Mouse (Mus musculus) splenic B cell, adult 2 months (primary cell): Measurements from ENCODE around the gene Trim15.

Source experiments
- DNase-seq: peaks from one replicate; pipeline ENCODE4 v3.0.0-alpha.2; 2011; ENCODE audit warnings: low read depth, low spot score
- H3K27me3 ChIP-seq: 2 replicates; pipeline ENCODE4 v1.6.1; 2012; ENCODE audit warnings: mild to moderate bottlenecking, low read length, moderate library complexity, mixed read lengths; ENCODE audit not compliant: control insufficient read depth, poor library complexity, insufficient read depth, severe bottlenecking
- H3K36me3 ChIP-seq: 2 replicates; pipeline ENCODE4 v1.6.1; 2012; ENCODE audit warnings: mild to moderate bottlenecking, low read length, moderate library complexity, mixed read lengths; ENCODE audit not compliant: control insufficient read depth, poor library complexity, insufficient read depth, severe bottlenecking

The Trim15 gene

DNA sequence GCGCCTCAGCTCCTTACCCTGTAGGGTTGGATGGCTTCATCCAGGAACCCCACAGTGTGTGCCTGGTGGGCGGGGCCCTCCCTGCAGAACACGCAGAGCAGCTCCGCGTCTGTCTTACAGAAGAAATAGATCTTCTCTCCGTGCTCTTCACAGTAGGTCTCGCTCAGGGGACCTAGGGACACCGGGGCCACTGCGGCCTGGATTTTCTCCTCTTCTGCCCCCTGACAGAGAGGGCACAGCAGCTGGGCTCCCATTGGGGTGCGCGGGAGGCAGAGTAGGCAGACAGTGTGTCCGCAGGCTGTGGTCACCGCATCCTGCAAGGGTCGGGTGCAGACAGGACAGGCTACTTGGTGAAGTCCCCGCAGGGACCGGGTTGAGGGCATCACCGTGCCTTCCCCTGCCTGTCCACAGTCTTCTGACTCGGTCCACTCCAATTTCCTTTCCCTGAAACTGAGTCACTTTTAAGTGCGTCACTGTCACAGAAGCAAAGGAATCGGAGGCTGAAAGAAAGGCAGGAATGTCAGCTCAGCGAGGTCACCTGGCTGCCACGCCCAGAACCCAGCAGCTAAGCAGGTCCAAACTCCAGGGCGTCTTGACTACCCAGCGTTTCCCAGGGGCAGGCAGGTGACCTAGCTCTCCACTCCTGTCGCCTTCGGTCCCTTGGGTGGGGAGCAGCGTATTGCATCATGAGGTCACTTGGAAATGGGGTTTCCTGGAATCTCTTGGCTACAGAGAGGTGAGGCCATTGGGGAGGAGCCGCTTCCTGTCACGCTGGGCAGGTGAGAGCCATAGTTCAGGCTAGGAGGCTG is at the start of gene Trim15:
TSS of gene Trim15 (minus strand) at position 492 of the 809 bp plus-strand sequence.
- Histone ChIP-seq H3K27me3 (no peaks in the 10 kb centered on the region; the same call in 1 of the 2 replicates), H3K36me3 (no peaks in the 10 kb centered on the region)
- no peak for DNase-seq

GRCm38 (mm10) chr17:36915076-36915475 is 48.1 kb upstream of the Trim15 start:
- H3K27me3 ChIP-seq, result no peaks in the 10 kb centered on the region; the same call in 1 of the 2 replicates
- peak; percentile 71 for DNase-seq
- H3K36me3 ChIP-seq, result no peaks in the 10 kb centered on the region

- DNase-seq, result peak; percentile 84
- Histone ChIP-seq H3K36me3 (no peaks in the 10 kb centered on the region), H3K27me3 (no peaks in the 10 kb centered on the region; the same call in 1 of the 2 replicates)
Observed at GRCm38 (mm10) chr17:36914108-36914507, 47.1 kb upstream of the Trim15 start.

GRCm38 (mm10) chr17:36912031-36912430 is 45.0 kb upstream of the Trim15 start:
- no peak for DNase-seq

GRCm38 (mm10) chr17:36909802-36910201 is 42.8 kb upstream of the Trim15 start:
- Histone ChIP-seq H3K27me3 (no peaks in the 10 kb centered on the region; the same call in 1 of the 2 replicates), H3K36me3 (no peaks in the 10 kb centered on the region)
- no peak for DNase-seq

More at GRCm38 (mm10) chr17:36912031-36912430, 45.0 kb upstream of the Trim15 start:
- no peaks in the 10 kb centered on the region; the same call in 1 of the 2 replicates for H3K27me3 ChIP-seq
- no peaks in the 10 kb centered on the region for H3K36me3 ChIP-seq

DNA sequence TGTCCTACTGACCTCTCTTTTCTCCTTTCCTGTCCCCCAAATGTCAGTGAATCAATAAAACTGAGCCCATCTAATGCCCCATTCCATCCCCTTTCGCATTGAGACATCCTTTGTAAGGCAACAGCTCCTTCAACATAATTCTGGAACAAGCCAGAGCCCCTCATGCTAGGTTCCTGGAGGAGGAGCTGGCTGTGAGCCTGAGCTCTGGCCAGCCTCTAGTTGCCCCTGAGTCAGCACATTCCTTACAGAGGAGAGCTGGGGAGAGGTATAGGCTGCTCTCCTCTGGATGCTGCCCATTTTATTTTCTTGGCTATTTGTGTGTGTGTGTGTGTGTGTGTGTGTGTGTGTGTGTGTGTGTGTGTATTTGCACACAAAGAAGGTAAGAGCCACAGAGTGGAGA is 41.2 kb upstream of the Trim15 start:
- Histone ChIP-seq H3K36me3 (no peaks in the 10 kb centered on the region), H3K27me3 (no peaks in the 10 kb centered on the region; the same call in 1 of the 2 replicates)
- DNase-seq, result no peak

DNA sequence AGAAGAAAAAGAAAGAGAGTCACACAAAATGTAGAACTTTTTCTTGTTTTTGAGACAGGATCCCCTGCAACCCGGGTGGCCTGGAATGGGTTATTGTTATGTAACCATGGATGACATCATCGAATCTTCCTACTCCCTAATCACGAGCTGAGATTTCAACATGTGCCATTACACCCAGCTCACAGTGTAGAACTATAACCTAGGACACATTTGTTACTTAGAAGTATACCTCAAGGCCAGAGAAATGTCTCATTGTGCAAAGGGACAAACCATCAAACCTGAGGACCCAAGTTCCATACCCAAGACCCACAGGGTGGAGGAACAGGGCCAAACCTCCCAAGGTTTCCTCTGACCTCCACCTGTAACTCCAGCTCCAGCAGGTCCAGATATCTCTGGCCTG is 36.6 kb upstream of the Trim15 start:
- H3K36me3 ChIP-seq, result no peaks in the 10 kb centered on the region
- no peaks in the 10 kb centered on the region for H3K27me3 ChIP-seq
- DNase-seq, result no peak

DNA sequence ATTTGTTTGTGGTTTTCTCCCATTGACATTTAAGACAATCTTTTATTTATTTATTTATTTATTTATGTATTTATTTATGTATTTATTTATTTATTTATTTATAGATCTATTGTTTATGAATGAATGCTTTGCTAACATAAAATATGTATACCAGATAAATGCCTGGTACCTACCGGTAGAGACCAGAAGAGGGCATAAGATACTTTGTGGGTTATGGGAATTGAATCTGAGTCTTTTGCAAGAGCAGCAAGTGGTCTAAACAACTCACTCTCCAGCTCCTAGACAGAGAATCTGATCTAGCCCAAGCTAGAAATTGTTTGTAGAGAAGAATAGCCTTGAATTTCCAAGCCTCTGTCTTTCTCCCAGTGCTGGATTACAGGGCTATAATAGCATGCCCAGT is 33.7 kb upstream of the Trim15 start:
- peak; percentile 9 for DNase-seq
- H3K27me3 ChIP-seq, result no peaks in the 10 kb centered on the region
- H3K36me3 ChIP-seq, result no peaks in the 10 kb centered on the region

- DNase-seq, result no peak
- no peaks in the 10 kb centered on the region for H3K27me3 ChIP-seq
- no peaks in the 10 kb centered on the region for H3K36me3 ChIP-seq
Observed at GRCm38 (mm10) chr17:36900001-36900400, 33.0 kb upstream of the Trim15 start.

DNA sequence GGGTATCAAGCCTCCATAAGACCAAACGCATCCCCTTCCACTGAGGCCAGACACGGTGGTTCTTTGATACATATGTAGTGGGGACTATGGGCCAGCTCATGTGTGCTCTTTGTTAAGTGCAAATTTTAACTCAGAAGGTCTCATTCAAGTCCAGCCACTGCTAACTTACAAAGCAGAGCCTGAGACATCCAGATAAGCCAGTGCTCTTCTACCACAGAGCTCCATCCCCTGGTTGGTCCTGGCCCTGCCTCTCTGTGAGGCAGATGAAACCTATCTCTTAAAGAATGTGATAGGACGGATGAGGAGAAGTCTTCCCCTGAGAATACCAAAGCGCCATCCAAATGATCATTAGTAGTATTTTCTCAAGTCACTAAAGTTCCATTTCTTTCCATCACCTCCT is 32.4 kb upstream of the Trim15 start:
- Histone ChIP-seq H3K36me3 (no peaks in the 10 kb centered on the region), H3K27me3 (no peaks in the 10 kb centered on the region)
- DNase-seq, result no peak

GRCm38 (mm10) chr17:36897552-36898205 is 30.7 kb upstream of the Trim15 start, which contains the start of gene Trim31:
Gene Trim31 (plus strand): TSS chr17:36898118.
- no peaks in the 10 kb centered on the region for H3K36me3 ChIP-seq
- DNase-seq, result no peak
- no peaks in the 10 kb centered on the region for H3K27me3 ChIP-seq

DNA sequence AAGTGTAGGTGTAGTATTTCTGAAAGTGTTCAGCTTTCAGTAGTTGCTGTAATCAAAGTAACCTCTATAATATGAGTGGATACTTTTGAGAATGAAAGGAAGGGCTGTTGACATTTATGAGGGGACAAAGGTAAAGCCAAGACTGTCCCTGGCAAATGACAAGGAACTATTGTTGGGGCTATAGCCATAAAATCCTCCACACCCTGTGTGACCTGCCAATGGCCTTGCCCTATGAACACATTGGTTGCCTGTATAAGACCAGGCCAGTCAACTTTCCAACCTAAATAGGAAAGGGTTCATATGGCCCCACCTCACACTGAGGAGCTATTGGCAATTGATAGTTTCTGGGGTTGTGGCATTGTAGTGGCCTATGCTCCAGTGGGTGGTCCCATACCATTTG is 30.1 kb upstream of the Trim15 start:
- H3K36me3 ChIP-seq, result no peaks in the 10 kb centered on the region

GRCm38 (mm10) chr17:36896583-36896982 is 29.6 kb upstream of the Trim15 start:
- Histone ChIP-seq H3K36me3 (no peaks in the 10 kb centered on the region), H3K27me3 (no peaks in the 10 kb centered on the region)
- peak; percentile 24 for DNase-seq

More for the DNA sequence above, 30.1 kb upstream of the Trim15 start:
- no peaks in the 10 kb centered on the region for H3K27me3 ChIP-seq
- no peak for DNase-seq

GRCm38 (mm10) chr17:36893387-36893786 is 26.4 kb upstream of the Trim15 start:
- no peak for DNase-seq
- no peaks in the 10 kb centered on the region for H3K27me3 ChIP-seq
- no peaks in the 10 kb centered on the region for H3K36me3 ChIP-seq

DNA sequence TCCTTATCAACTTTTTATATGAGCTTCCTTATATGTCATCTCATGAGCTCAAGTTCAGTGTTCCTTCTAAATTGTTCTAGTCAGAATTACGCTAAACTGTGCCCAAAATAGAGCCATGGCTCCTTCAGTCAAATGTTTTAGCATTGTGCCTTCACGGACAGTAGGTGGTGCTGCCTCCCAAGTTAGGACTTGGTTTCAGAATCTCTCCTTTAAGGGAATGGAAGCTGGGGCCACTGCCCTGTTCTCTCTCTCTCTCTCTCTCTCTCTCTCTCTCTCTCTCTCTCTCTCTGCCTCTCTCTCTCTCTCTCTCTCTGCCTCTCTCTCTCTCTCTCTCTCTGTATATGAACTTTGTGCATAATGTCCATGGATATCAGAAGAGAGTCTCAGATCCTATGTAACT is 25.4 kb upstream of the Trim15 start:
- Histone ChIP-seq H3K27me3 (no peaks in the 10 kb centered on the region), H3K36me3 (no peaks in the 10 kb centered on the region)
- DNase-seq, result peak; percentile 62
